Mouse (Mus musculus): ENCODE results near the gene Stk26. TPM values are rescaled to one million over a fixed set of nuclear protein-coding genes. Genes with fewer than 3 reads are reported as not detected.

Stk26 gene
- polyA plus RNA-seq, 1 experiment from 2014 or later, result 6.1 TPM

DNA sequence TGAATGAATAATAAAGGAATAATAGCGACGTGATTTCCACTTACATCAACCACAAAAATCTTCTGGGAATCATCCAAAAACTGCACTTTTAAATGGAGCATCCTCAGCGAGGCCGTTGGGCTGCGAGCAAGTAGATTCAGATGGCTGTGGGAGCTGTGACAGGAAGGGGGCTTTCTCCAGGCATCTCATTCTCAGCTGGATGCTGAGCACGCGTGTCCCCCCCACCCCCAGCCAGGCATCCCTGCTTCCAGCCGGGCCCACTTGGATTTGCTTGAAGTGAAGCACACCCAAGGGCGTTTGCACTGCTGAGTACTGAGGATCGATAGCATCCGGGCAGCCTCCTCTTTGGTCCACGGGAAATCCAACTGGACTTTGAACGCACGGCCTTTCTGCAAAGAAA lies 101.8 kb downstream of the Stk26 start, which contains the start of gene Frmd7:
Frmd7 (minus strand) TSS at position 101 of the 400 bp plus-strand sequence.
- Histone ChIP-seq H3K9me3 (ENCODE audit: control insufficient read depth) (no peaks in the 10 kb centered on the region), H3K36me3 (ENCODE audit: control insufficient read depth, insufficient read depth) (no peaks in the 10 kb centered on the region), H3K4me2 (replicated peaks; ENCODE audit: low read depth) (no peak within 1 kb of the TSS), H3K9ac (ENCODE audit: low read depth, low read length) (no peak within 1 kb of the TSS), H3K4me3 (ENCODE audit: low read depth, low read length) (no peak within 1 kb of the TSS), H3K4me1 (replicated peaks; ENCODE audit: control insufficient read depth, insufficient read depth, low read length) (no peaks in the 10 kb centered on the region), H3K27me3 (replicated peaks; ENCODE audit: control insufficient read depth, insufficient read depth, low read length) (no peaks in the 10 kb centered on the region), H3K27ac (ENCODE audit: low read depth, low read length) (no peak within 1 kb of the TSS)
- ATAC-seq, result no peak
- TF ChIP-seq CTCF (IDR thresholded peaks at IDR 0.05; ENCODE audit: low read depth), result no peak
- WGBS, result 56% methylated on average over 14 of the region's 14 CpGs

Other genes starting within 250 kb of the Stk26 start
- gene Frmd7, start 101.7 kb downstream of the Stk26 start, polyA plus RNA-seq (2015; fragmentation: Nextera tagmentation; extraction: Ambion mirVana), result 0.05 and 0.14 TPM in 2 replicates
- gene Rap2c, start 177.0 kb downstream of the Stk26 start, polyA plus RNA-seq (2015; fragmentation: Nextera tagmentation; extraction: Ambion mirVana), result 18.4 and 20.4 TPM in 2 replicates